ENCODE assay signal across 10 mouse cellular contexts in genomic region chr16:11505492-11506176, GRCm38 (mm10).
DNase-seq lines count a peak whose midpoint lies in the region; ATAC-seq lines count a peak whose summit lies in the region.
"Had no signal": no experiment of that assay in that cellular context is flagged by ENCODE, and none has a peak within 500 bp of the region (broad histone marks: within the 10 kb centered on the region; RNA-seq: fewer than 3 reads in every experiment).

No protein-coding gene starts in this region.

- no peaks in the 10 kb centered on the region for H3K36me3 ChIP-seq in intestine, embryonic 15.5 days
- H3K36me3 ChIP-seq in intestine, embryonic 16.5 days (ENCODE audit: control insufficient read depth, insufficient read depth, low read length), result no peaks in the 10 kb centered on the region
- H3K36me3 ChIP-seq in stomach, embryonic 16.5 days (ENCODE audit: control insufficient read depth, insufficient read depth, low read length), result no peaks in the 10 kb centered on the region
- H3K36me3 ChIP-seq: liver, embryonic 13.5 days had no signal

- no peak; the same call in 1 of the 2 replicates for ATAC-seq in intestine, embryonic 15.5 days
- ATAC-seq in intestine, embryonic 16.5 days, result no peak
- peak; percentile 84 for ATAC-seq in stomach, embryonic 16.5 days (ENCODE audit: insufficient read depth, low FRiP score)

- H3K4me3 ChIP-seq in intestine, embryonic 15.5 days (replicated peaks), result no peak overlapping the region
- H3K4me3 ChIP-seq in intestine, embryonic 16.5 days (ENCODE audit: low read length), result no peak overlapping the region
- H3K4me3 ChIP-seq in stomach, embryonic 16.5 days (replicated peaks; ENCODE audit: low read length), result no peak overlapping the region
- H3K4me3 ChIP-seq: erythroblast, embryonic 14.5 days; liver, embryonic 13.5 days had no signal

- H3K27me3 ChIP-seq in intestine, embryonic 15.5 days (replicated peaks), result no peaks in the 10 kb centered on the region
- no peaks in the 10 kb centered on the region for H3K27me3 ChIP-seq in intestine, embryonic 16.5 days (replicated peaks; ENCODE audit: control insufficient read depth, insufficient read depth, low read length)
- H3K27me3 ChIP-seq in stomach, embryonic 16.5 days (ENCODE audit: control insufficient read depth, insufficient read depth, low read length), result no peaks in the 10 kb centered on the region
- H3K27me3 ChIP-seq: liver, embryonic 13.5 days had no signal

- H3K9ac ChIP-seq in intestine, embryonic 15.5 days, result no peak overlapping the region
- no peak overlapping the region for H3K9ac ChIP-seq in intestine, embryonic 16.5 days (ENCODE audit: low read depth, low read length)
- H3K9ac ChIP-seq in stomach, embryonic 16.5 days (ENCODE audit: low read length), result no peak overlapping the region
- H3K9ac ChIP-seq: liver, embryonic 13.5 days had no signal

- peaks cover 9% of the 10 kb centered on the region for H3K4me1 ChIP-seq in intestine, embryonic 15.5 days (replicated peaks)
- H3K4me1 ChIP-seq in intestine, embryonic 16.5 days (ENCODE audit: control insufficient read depth, insufficient read depth, low read length), result peaks cover 11% of the 10 kb centered on the region; the same call in 1 of the 2 replicates
- peaks cover 10% of the 10 kb centered on the region for H3K4me1 ChIP-seq in stomach, embryonic 16.5 days (ENCODE audit: control insufficient read depth, insufficient read depth, low read length)
- H3K4me1 ChIP-seq: liver, embryonic 13.5 days had no signal

- WGBS in intestine, embryonic 15.5 days, result 53% methylated on average over 5 of the region's 5 CpGs
- WGBS in intestine, embryonic 16.5 days, result 49% methylated on average over 5 of the region's 5 CpGs
- WGBS in large intestine, adult 2 months, result 19% methylated on average over 5 of the region's 5 CpGs
- 52% methylated on average over 5 of the region's 5 CpGs for WGBS in stomach, embryonic 16.5 days

- peak; percentile 83 to 85 for DNase-seq in adrenal gland, postnatal 36 days
- DNase-seq in gonadal fat pad, adult 2 months (ENCODE audit: low read depth), result peak; percentile 14
- peak; percentile 27 for DNase-seq in large intestine, adult 2 months (ENCODE audit: low read depth, low spot score)
- no peak for DNase-seq in thymus, adult 18-20 months
- DNase-seq in frontal cortex, postnatal 14 days (ENCODE audit: low spot score in 2 of 2), result no peak
- DNase-seq: liver, embryonic 13.5 days had no signal

- no peak overlapping the region for H3K4me2 ChIP-seq in intestine, embryonic 15.5 days (replicated peaks)
- no peak overlapping the region for H3K4me2 ChIP-seq in intestine, embryonic 16.5 days (ENCODE audit: low read depth, low read length)
- no peak overlapping the region for H3K4me2 ChIP-seq in stomach, embryonic 16.5 days (ENCODE audit: low read depth, low read length)
- H3K4me2 ChIP-seq: liver, embryonic 13.5 days had no signal

- no peaks in the 10 kb centered on the region for H3K9me3 ChIP-seq in intestine, embryonic 15.5 days
- no peaks in the 10 kb centered on the region for H3K9me3 ChIP-seq in intestine, embryonic 16.5 days (ENCODE audit: control insufficient read depth, low read length)
- H3K9me3 ChIP-seq in stomach, embryonic 16.5 days (replicated peaks; ENCODE audit: control insufficient read depth, low read length), result no peaks in the 10 kb centered on the region
- H3K9me3 ChIP-seq: liver, embryonic 13.5 days had no signal

- 0 out of 2 replicates have a peak overlapping the region, but pooled peaks have one; percentile 17 for H3K27ac ChIP-seq in intestine, embryonic 15.5 days
- no peak overlapping the region for H3K27ac ChIP-seq in intestine, embryonic 16.5 days (ENCODE audit: low read length)
- H3K27ac ChIP-seq in stomach, embryonic 16.5 days (ENCODE audit: low read length), result 0 out of 2 replicates have a peak overlapping the region, but pooled peaks have one; percentile 7
- H3K27ac ChIP-seq: liver, embryonic 13.5 days had no signal

Comparison
In these comparisons a context has a peak if more than half of its experiments do, and no peak if none do; other contexts are left out.
1. DNase-seq: peak in adrenal gland, postnatal 36 days (2 of 2), gonadal fat pad, adult 2 months (single experiment) and large intestine, adult 2 months (single experiment); none in thymus, adult 18-20 months (0 of 2) and frontal cortex, postnatal 14 days (0 of 2).